Mouse (Mus musculus) forebrain, embryonic 16.5 days (tissue): Measurements from ENCODE around the gene Clmn. TPM values are rescaled to one million over a fixed set of nuclear protein-coding genes. Genes with fewer than 3 reads are reported as not detected.

Source experiments
- ATAC-seq: fragments of 200-750 bp; cut with Nextera tagmentation; 2 replicates; pipeline ENCODE4 v1.8.0; 2017; ENCODE audit warnings: mild to moderate bottlenecking, moderate library complexity
- H3K27ac ChIP-seq: fragments of 300-500 bp; sonication (generic); 2 replicates; pipeline ENCODE4 v1.5.1; 2014; ENCODE audit warnings: low read length, control low read depth
- H3K27me3 ChIP-seq: fragments of 300-500 bp; sonication (generic); replicated peaks from 2 replicates; pipeline ENCODE4 v1.6.1; 2014; ENCODE audit warnings: low read length; ENCODE audit not compliant: control insufficient read depth, insufficient read depth
- H3K36me3 ChIP-seq: fragments of 300-500 bp; sonication (generic); 2 replicates; pipeline ENCODE4 v1.6.1; 2014; ENCODE audit not compliant: control insufficient read depth, insufficient read depth
- H3K4me1 ChIP-seq: fragments of 300-500 bp; sonication (generic); replicated peaks from 2 replicates; pipeline ENCODE4 v1.6.1; 2014; ENCODE audit warnings: low read length; ENCODE audit not compliant: control insufficient read depth, insufficient read depth
- H3K4me2 ChIP-seq: fragments of 300-500 bp; sonication (generic); 2 replicates; pipeline ENCODE4 v1.6.1; 2014; ENCODE audit warnings: mild to moderate bottlenecking, low read length, control low read depth
- H3K4me3 ChIP-seq: fragments of 300-500 bp; sonication (generic); replicated peaks from 2 replicates; pipeline ENCODE4 v1.5.1; 2014; ENCODE audit warnings: mild to moderate bottlenecking, low read length, control low read depth
- H3K9ac ChIP-seq: fragments of 300-500 bp; sonication (generic); replicated peaks from 2 replicates; pipeline ENCODE4 v1.6.1; 2014; ENCODE audit warnings: low read depth, low read length, control low read depth
- H3K9me3 ChIP-seq: fragments of 300-500 bp; sonication (generic); 2 replicates; pipeline ENCODE4 v1.6.1; 2016; ENCODE audit warnings: low read length; ENCODE audit not compliant: control insufficient read depth
- WGBS: fragments of 180-500 bp; shearing (Covaris S2); extraction: QIAGEN DNeasy Blood & Tissue Kit; methylation state at CpG from one replicate; pipeline ENCODE4 v1.1.7; 2014; 5-methylcytosine and 5-hydroxymethylcytosine counted together
- polyA plus RNA-seq: library from polyadenylated mRNA; unstranded; fragments of >200 nt; fragmentation: Nextera tagmentation; extraction: Ambion mirVana; gene quantifications from 2 replicates; pipeline ENCODE4 v1.2.1, GENCODE M21; 2015

Gene Clmn
- polyA plus RNA-seq, 1 experiment from 2014 or later: 0.71 TPM

GRCm38 (mm10) chr12:104851711-104852508 lies 13.0 kb downstream of the Clmn start:
- Histone ChIP-seq H3K9ac (no peak overlapping the region), H3K36me3 (no peaks in the 10 kb centered on the region), H3K27me3 (no peaks in the 10 kb centered on the region), H3K9me3 (no peaks in the 10 kb centered on the region), H3K4me1 (no peaks in the 10 kb centered on the region; the same call in 1 of the 2 replicates), H3K4me3 (no peak overlapping the region), H3K4me2 (peak overlapping the region; percentile 2; the same call in 1 of the 2 replicates), H3K27ac (no peak overlapping the region)
- 31% methylated on average over 16 of the region's 16 CpGs for WGBS
- peak; percentile 50; the same call in 1 of the 2 replicates for ATAC-seq

GRCm38 (mm10) chr12:104850119-104850518 lies 14.8 kb downstream of the Clmn start:
- WGBS: 93% methylated on average over 7 of the region's 7 CpGs

GRCm38 (mm10) chr12:104848667-104849066 lies 16.2 kb downstream of the Clmn start:
- H3K9ac ChIP-seq: no peak overlapping the region
- no peak overlapping the region for H3K4me3 ChIP-seq
- H3K4me2 ChIP-seq: no peak overlapping the region
- no peak for ATAC-seq
- 88% methylated on average over 9 of the region's 9 CpGs for WGBS
- no peaks in the 10 kb centered on the region; the same call in 1 of the 2 replicates for H3K4me1 ChIP-seq
- no peaks in the 10 kb centered on the region for H3K27me3 ChIP-seq
- H3K9me3 ChIP-seq: no peaks in the 10 kb centered on the region
- H3K36me3 ChIP-seq: no peaks in the 10 kb centered on the region
- H3K27ac ChIP-seq: no peak overlapping the region

More at GRCm38 (mm10) chr12:104850119-104850518, 14.8 kb downstream of the Clmn start:
- H3K27ac ChIP-seq: no peak overlapping the region
- no peak overlapping the region for H3K4me2 ChIP-seq
- H3K27me3 ChIP-seq: no peaks in the 10 kb centered on the region
- H3K36me3 ChIP-seq: no peaks in the 10 kb centered on the region
- H3K9ac ChIP-seq: no peak overlapping the region
- no peak overlapping the region for H3K4me3 ChIP-seq
- H3K9me3 ChIP-seq: no peaks in the 10 kb centered on the region
- no peaks in the 10 kb centered on the region; the same call in 1 of the 2 replicates for H3K4me1 ChIP-seq
- no peak for ATAC-seq

- H3K9me3 ChIP-seq: no peaks in the 10 kb centered on the region
- no peaks in the 10 kb centered on the region; the same call in 1 of the 2 replicates for H3K4me1 ChIP-seq
- H3K27ac ChIP-seq: no peak overlapping the region
- ATAC-seq: no peak
- H3K9ac ChIP-seq: no peak overlapping the region
- H3K27me3 ChIP-seq: no peaks in the 10 kb centered on the region
- H3K4me2 ChIP-seq: no peak overlapping the region
- no peak overlapping the region for H3K4me3 ChIP-seq
- no peaks in the 10 kb centered on the region for H3K36me3 ChIP-seq
- WGBS: 86% methylated on average over 4 of the region's 4 CpGs
Observed at GRCm38 (mm10) chr12:104847227-104847626, 17.6 kb downstream of the Clmn start.

GRCm38 (mm10) chr12:104845707-104846106 lies 19.2 kb downstream of the Clmn start:
- H3K9ac ChIP-seq: no peak overlapping the region
- 8% methylated on average over 11 of the region's 11 CpGs for WGBS

GRCm38 (mm10) chr12:104844989-104845388 lies 19.9 kb downstream of the Clmn start:
- H3K36me3 ChIP-seq: no peaks in the 10 kb centered on the region
- H3K4me1 ChIP-seq: no peaks in the 10 kb centered on the region
- no peaks in the 10 kb centered on the region for H3K27me3 ChIP-seq
- H3K27ac ChIP-seq: no peak overlapping the region
- no peak overlapping the region for H3K4me2 ChIP-seq
- no peak overlapping the region for H3K4me3 ChIP-seq
- no peak overlapping the region for H3K9ac ChIP-seq
- WGBS: 49% methylated on average over 4 of the region's 4 CpGs
- ATAC-seq: no peak
- H3K9me3 ChIP-seq: no peaks in the 10 kb centered on the region

More at GRCm38 (mm10) chr12:104845707-104846106, 19.2 kb downstream of the Clmn start:
- Histone ChIP-seq H3K4me3 (no peak overlapping the region), H3K27ac (no peak overlapping the region), H3K27me3 (no peaks in the 10 kb centered on the region), H3K36me3 (no peaks in the 10 kb centered on the region), H3K4me2 (peak overlapping the region; percentile 5; the same call in 1 of the 2 replicates), H3K9me3 (no peaks in the 10 kb centered on the region), H3K4me1 (no peaks in the 10 kb centered on the region)
- ATAC-seq: no peak

- H3K27me3 ChIP-seq: no peaks in the 10 kb centered on the region
- no peaks in the 10 kb centered on the region for H3K36me3 ChIP-seq
- H3K9ac ChIP-seq: no peak overlapping the region
- H3K4me2 ChIP-seq: no peak overlapping the region
- WGBS: 69% methylated on average over 4 of the region's 4 CpGs
- no peak for ATAC-seq
- no peak overlapping the region for H3K27ac ChIP-seq
- H3K4me3 ChIP-seq: no peak overlapping the region
- H3K9me3 ChIP-seq: no peaks in the 10 kb centered on the region
- H3K4me1 ChIP-seq: no peaks in the 10 kb centered on the region
Observed at GRCm38 (mm10) chr12:104844279-104844678, 20.6 kb downstream of the Clmn start.

GRCm38 (mm10) chr12:104841256-104841655 lies 23.6 kb downstream of the Clmn start:
- Histone ChIP-seq H3K4me3 (no peak overlapping the region), H3K9ac (no peak overlapping the region), H3K4me2 (no peak overlapping the region), H3K27me3 (no peaks in the 10 kb centered on the region; the same call in 1 of the 2 replicates), H3K36me3 (no peaks in the 10 kb centered on the region), H3K4me1 (no peaks in the 10 kb centered on the region; the same call in 1 of the 2 replicates), H3K27ac (no peak overlapping the region), H3K9me3 (no peaks in the 10 kb centered on the region)
- ATAC-seq: no peak
- 65% methylated on average over 3 of the region's 3 CpGs for WGBS

GRCm38 (mm10) chr12:104838987-104839386 lies 25.9 kb downstream of the Clmn start:
- 60% methylated on average over 4 of the region's 4 CpGs for WGBS
- no peaks in the 10 kb centered on the region; the same call in 1 of the 2 replicates for H3K27me3 ChIP-seq

More at GRCm38 (mm10) chr12:104838987-104839386, 25.9 kb downstream of the Clmn start:
- Histone ChIP-seq H3K9me3 (no peaks in the 10 kb centered on the region), H3K4me3 (no peak overlapping the region), H3K4me2 (no peak overlapping the region), H3K36me3 (no peaks in the 10 kb centered on the region), H3K9ac (no peak overlapping the region), H3K4me1 (no peaks in the 10 kb centered on the region; the same call in 1 of the 2 replicates), H3K27ac (no peak overlapping the region)
- no peak for ATAC-seq
